Mouse (Mus musculus) embryonic facial prominence, embryonic 14.5 days (tissue): ENCODE data around the gene Eml4. TPM values are rescaled to one million over a fixed set of nuclear protein-coding genes. Genes with fewer than 3 reads are reported as not detected.

ENCODE experiments used
- ATAC-seq: fragments of 200-750 bp; cut with Nextera tagmentation; 2 replicates; pipeline ENCODE4 v1.8.0; 2017; ENCODE audit warnings: low read depth, moderate number of reproducible peaks, moderate TSS enrichment
- DNase-seq: peaks from one replicate; pipeline ENCODE4 v3.0.0-alpha.2; 2015; ENCODE audit warnings: low spot score
- H3K27ac ChIP-seq: fragments of 300-500 bp; sonication (generic); replicated peaks from 2 replicates; pipeline ENCODE4 v1.5.1; 2014; ENCODE audit warnings: low read depth, mild to moderate bottlenecking, low read length, moderate library complexity
- H3K27me3 ChIP-seq: fragments of 300-500 bp; sonication (generic); replicated peaks from 2 replicates; pipeline ENCODE4 v1.6.1; 2014; ENCODE audit warnings: low read length; ENCODE audit not compliant: control insufficient read depth, insufficient read depth
- H3K36me3 ChIP-seq: fragments of 300-500 bp; sonication (generic); 2 replicates; pipeline ENCODE4 v1.6.1; 2014; ENCODE audit warnings: low read length, mixed read lengths; ENCODE audit not compliant: control insufficient read depth, insufficient read depth
- H3K4me1 ChIP-seq: fragments of 300-500 bp; sonication (generic); 2 replicates; pipeline ENCODE4 v1.6.1; 2014; ENCODE audit warnings: antibody characterized with exemption, low read length; ENCODE audit not compliant: control insufficient read depth, insufficient read depth
- H3K4me2 ChIP-seq: fragments of 300-500 bp; sonication (generic); 2 replicates; pipeline ENCODE4 v1.6.1; 2014; ENCODE audit warnings: low read depth, mild to moderate bottlenecking, low read length, moderate library complexity, mixed read lengths
- H3K4me3 ChIP-seq: fragments of 300-500 bp; sonication (generic); 2 replicates; pipeline ENCODE4 v1.5.1; 2014; ENCODE audit warnings: low read depth, mild to moderate bottlenecking, low read length
- H3K9ac ChIP-seq: fragments of 300-500 bp; sonication (generic); 2 replicates; pipeline ENCODE4 v1.6.1; 2014; ENCODE audit warnings: low read depth, mild to moderate bottlenecking, low read length, moderate library complexity, mixed read lengths
- H3K9me3 ChIP-seq: fragments of 300-500 bp; sonication (generic); 2 replicates; pipeline ENCODE4 v1.6.1; 2016; ENCODE audit warnings: low read length; ENCODE audit not compliant: control insufficient read depth
- WGBS: fragments of 180-500 bp; shearing (Covaris S2); extraction: QIAGEN DNeasy Blood & Tissue Kit; methylation state at CpG from one replicate; pipeline ENCODE4 v1.1.7; 2014; 5-methylcytosine and 5-hydroxymethylcytosine counted together
- polyA plus RNA-seq: library from polyadenylated mRNA; unstranded; fragments of >200 nt; fragmentation: Nextera tagmentation; extraction: Ambion mirVana; gene quantifications from 2 replicates; pipeline ENCODE4 v1.2.1, GENCODE M21; 2014

Eml4 gene
- 35.3 and 40.0 TPM in 2 replicates for polyA plus RNA-seq

DNA sequence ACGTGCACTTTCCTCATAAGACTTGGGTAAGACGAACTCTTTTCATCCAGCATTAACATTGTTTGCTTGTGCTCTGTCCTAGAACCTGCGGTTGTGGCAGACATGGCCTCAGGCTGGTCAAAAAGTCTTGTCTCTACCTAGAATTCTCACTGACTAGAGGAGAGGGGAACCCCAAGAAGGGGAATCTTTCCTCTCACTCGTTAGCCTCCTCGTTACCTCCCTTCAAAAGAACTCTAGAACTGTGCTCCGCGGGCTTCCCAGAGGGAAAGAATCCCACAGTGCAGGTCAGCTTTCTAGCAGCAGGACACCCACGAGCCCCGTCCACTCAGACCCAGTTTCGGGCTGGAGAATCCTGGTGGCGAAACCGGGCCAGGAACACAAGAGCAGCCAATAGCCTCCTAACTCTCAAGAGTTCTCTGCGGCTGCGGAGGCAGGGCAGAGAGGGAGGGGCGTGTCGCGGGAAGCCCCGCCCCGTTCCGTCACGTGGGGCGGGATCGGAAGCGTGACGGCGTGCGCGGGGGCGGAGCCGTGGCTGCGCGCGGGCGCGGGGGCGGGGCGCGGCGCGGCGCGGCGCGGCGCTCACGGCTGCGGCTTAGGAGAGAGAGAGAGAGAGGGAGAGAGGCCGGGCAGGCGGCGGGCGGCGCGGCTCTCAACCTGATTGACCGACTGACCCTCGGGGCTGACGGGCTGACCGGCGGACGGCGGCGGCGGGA is at the start of gene Eml4:
Gene Eml4 (plus strand): TSS at position 553 of the 713 bp plus-strand sequence.
- H3K9ac ChIP-seq: peak within 1 kb of the TSS; percentile 97
- H3K4me3 ChIP-seq: peak within 1 kb of the TSS; percentile 90
- H3K36me3 ChIP-seq: no peaks in the 10 kb centered on the region
- H3K4me1 ChIP-seq: peaks cover 20% of the 10 kb centered on the region
- H3K4me2 ChIP-seq: peak within 1 kb of the TSS; percentile 81
- ATAC-seq (peak; percentile 93), DNase-seq (peak; percentile 94)
- no peaks in the 10 kb centered on the region for H3K9me3 ChIP-seq
- H3K27me3 ChIP-seq: no peaks in the 10 kb centered on the region
- H3K27ac ChIP-seq: peak within 1 kb of the TSS; percentile 92
- WGBS: 1% methylated on average over 20 of the region's 62 CpGs

DNA sequence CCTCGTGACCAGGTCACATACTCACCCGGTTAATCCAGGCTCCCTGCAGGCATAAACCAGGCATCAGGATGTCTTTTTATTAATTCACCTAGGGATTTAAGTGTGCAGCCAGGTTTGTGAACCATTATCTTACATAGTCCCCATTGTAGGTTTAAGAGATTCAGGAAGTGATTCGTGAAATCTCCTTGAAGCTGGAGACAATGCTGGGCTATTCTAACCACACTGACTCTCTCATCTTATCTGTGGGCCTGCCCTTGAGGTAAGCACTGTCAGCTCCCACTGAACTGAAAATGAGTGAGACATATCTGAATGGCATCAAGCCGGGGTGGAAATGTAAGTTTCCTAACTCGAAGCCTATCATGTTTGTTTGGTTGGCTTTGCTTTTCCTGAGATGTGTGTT is 49.3 kb upstream of the Eml4 start:
- 77% methylated on average over 5 of the region's 5 CpGs for WGBS
- Histone ChIP-seq H3K4me2 (no peak overlapping the region), H3K4me3 (no peak overlapping the region), H3K36me3 (no peaks in the 10 kb centered on the region), H3K27me3 (no peaks in the 10 kb centered on the region), H3K9me3 (no peaks in the 10 kb centered on the region), H3K9ac (no peak overlapping the region), H3K4me1 (no peaks in the 10 kb centered on the region), H3K27ac (no peak overlapping the region)
- ATAC-seq (no peak), DNase-seq (no peak)

DNA sequence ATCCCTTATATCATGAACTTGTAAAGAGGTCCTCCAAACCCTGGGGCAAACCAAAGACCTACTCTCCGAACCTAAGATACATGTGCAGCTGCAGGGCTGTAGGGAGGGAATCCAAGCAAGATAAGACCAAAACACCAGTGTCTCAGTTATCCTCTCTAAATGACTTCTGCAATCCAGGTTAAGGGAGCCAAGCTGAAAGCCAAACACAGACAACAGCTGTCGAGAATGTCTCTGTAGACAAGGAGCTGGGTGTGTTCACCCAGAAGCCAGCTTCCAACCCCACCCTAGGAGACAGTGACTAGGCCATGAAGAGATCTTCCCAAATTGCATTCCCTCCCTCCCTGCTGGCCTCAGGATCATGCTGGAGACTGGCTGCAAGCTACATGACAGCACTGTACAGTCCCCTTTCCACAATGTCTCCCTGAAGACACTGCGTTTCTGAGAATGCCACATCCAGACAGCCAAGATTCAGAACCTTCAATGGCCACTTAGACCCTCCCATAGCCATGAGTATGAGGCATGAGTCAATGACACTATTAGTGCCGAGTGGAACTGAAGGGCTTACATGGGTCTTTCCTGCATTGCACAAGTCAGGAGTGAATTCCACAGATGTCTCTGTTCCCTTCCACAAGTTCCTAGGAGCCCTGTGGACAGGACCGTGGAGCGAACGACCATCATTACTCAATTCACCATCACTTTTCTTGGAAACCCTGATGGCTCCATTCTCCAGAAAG is 46.5 kb upstream of the Eml4 start:
- H3K9ac ChIP-seq: no peak overlapping the region
- no peak overlapping the region for H3K4me3 ChIP-seq
- DNase-seq (no peak), ATAC-seq (no peak)
- no peaks in the 10 kb centered on the region for H3K36me3 ChIP-seq
- no peaks in the 10 kb centered on the region for H3K4me1 ChIP-seq
- no peak overlapping the region for H3K27ac ChIP-seq
- no peaks in the 10 kb centered on the region for H3K27me3 ChIP-seq
- H3K9me3 ChIP-seq: no peaks in the 10 kb centered on the region
- no peak overlapping the region for H3K4me2 ChIP-seq
- WGBS: 84% methylated on average over 7 of the region's 7 CpGs

DNA sequence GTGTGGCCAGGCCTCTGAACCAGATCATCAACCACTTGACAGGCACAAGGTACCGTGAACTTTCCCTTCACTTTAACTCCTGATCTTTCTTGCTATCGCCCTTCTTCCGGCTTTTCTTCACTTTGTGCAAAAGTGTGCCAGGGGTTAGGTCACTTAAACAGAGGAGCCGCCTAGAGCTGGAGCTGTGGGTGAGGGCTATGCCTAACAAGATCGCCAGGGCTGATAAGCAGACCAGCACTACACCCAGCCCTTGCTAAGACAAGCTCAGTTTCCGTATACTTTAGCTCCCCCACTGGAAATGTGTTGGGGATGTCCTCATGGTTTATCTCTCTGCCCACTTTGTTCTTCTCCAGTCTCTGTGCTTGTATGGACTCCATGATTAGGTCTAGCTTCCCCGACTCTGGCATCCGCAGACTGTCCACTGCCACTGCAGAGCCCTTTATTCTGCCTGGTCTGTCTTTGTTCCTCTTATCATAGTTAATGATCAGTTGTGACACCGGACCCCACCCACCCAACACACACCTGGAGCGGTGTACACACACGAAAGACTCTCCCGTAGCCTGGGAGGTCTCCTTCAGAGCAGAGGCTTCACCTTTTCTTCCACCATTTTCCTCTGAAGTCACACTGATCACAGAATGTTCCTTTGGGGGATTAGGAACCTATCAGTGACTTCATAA is 43.6 kb upstream of the Eml4 start:
- 82% methylated on average over 12 of the region's 12 CpGs for WGBS
- Histone ChIP-seq H3K27me3 (no peaks in the 10 kb centered on the region), H3K4me2 (no peak overlapping the region), H3K27ac (no peak overlapping the region), H3K9me3 (no peaks in the 10 kb centered on the region), H3K4me3 (no peak overlapping the region), H3K9ac (no peak overlapping the region), H3K36me3 (no peaks in the 10 kb centered on the region), H3K4me1 (peaks cover 7% of the 10 kb centered on the region)
- DNase-seq (no peak), ATAC-seq (no peak)

DNA sequence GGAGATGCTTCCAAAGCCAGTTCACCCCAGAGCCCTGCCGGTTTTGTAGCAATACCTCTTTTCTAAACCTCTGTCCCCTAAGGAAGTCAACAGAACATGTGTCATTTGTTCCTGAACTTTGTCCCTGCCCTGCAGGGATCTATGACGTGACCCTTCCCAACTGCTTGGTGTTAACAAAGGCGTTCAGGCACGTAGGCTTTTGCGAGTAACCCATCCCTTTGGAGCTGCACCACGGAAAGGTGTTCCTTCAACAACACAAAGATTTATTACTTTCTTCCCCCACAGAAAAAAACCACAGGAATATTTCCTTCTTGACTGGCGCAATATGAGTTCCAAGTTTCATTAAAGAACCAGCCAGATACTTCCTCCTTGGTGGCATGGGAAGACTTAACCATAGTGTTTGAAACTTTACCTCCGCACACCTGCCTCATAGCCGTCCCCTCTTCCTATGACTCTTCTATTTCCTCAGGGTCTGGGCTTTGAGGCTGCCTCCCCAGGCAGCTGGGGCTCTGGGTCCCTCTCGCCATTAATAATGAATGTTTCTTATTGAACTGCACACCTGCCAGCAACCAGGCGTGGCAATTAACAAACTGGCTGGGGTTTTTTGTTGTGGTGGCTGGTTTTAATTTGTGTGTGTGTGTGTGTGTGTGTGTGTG is 43.0 kb upstream of the Eml4 start:
- WGBS: 59% methylated on average over 11 of the region's 11 CpGs
- Histone ChIP-seq H3K4me1 (peaks cover 14% of the 10 kb centered on the region), H3K4me3 (no peak overlapping the region), H3K36me3 (no peaks in the 10 kb centered on the region), H3K27ac (no peak overlapping the region), H3K9ac (no peak overlapping the region), H3K4me2 (no peak overlapping the region), H3K27me3 (no peaks in the 10 kb centered on the region), H3K9me3 (no peaks in the 10 kb centered on the region)
- peak; percentile 31; the same call in 1 of the 2 replicates for ATAC-seq
- no peak for DNase-seq

DNA sequence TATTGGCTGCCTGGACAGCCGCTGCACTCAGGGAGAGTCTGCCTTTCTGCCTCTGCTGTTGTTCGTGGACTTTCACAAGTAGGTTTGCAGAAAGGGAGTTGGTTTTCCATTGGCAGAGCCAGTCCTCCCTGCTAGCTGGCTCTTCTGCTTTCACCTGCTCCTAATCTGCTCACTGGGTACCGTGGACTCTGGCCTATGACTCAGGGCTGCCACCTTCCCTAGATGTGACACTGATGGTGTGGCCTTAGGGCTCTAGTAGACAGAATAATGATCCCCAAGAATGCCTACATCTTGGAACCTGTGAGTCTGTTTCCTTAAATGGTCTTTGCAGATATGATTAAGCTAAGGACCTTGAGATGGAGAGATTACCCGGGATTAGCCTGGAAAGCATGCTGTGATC is 42.3 kb upstream of the Eml4 start:
- no peak for DNase-seq
- Histone ChIP-seq H3K27me3 (no peaks in the 10 kb centered on the region), H3K36me3 (no peaks in the 10 kb centered on the region), H3K27ac (no peak overlapping the region), H3K4me2 (no peak overlapping the region), H3K4me3 (no peak overlapping the region), H3K9me3 (no peaks in the 10 kb centered on the region), H3K9ac (no peak overlapping the region), H3K4me1 (peaks cover 19% of the 10 kb centered on the region)
- WGBS: 60% methylated on average over 4 of the region's 4 CpGs
- no peak for ATAC-seq

DNA sequence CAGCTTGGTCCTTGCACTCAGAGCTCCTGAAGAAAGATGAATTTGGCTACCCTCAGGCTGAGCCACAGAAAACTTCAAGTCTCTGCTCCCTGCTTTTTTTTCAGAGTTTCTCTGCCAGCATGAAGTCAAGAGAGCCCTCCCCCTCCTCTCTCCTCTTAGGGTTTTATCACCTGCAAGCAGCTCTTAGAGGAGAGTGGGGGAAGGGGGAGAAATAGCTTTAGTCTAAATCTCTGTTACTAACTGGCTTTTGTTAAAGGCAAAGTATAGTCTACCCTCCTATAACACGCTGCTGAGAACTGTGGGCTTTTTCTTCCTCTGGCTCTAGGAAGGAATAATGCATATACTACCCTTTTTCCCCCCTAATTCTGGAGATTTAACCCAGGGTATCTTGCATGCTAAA is 41.5 kb upstream of the Eml4 start:
- Histone ChIP-seq H3K9ac (no peak overlapping the region), H3K4me3 (no peak overlapping the region), H3K27me3 (no peaks in the 10 kb centered on the region), H3K9me3 (no peaks in the 10 kb centered on the region), H3K4me1 (peaks cover 20% of the 10 kb centered on the region), H3K4me2 (no peak overlapping the region), H3K27ac (no peak overlapping the region), H3K36me3 (no peaks in the 10 kb centered on the region)
- ATAC-seq (no peak), DNase-seq (peak; percentile 40)
- WGBS: 24% methylated on average over 1 of the region's 1 CpGs

DNA sequence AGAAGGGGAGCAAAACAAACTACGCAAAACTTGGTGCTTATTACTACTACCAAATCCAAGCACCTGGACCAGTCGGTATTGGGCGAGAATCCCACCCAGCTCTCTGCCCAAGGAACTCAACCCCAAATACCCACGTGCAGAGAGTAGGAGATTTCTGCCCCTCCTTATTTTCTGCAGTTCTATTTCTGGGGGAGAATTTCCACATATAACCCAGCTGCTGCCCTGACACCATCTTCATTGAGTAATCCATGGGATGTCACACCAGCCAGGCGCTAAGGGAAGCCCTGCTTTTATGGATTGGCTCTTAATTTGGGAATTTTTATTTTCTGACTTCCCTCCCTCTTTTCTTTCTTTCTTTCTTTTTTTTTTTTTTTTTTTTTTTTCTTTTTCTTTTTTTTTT is 38.9 kb upstream of the Eml4 start:
- peaks cover 20% of the 10 kb centered on the region for H3K4me1 ChIP-seq
- no peaks in the 10 kb centered on the region for H3K36me3 ChIP-seq
- H3K9ac ChIP-seq: no peak overlapping the region
- ATAC-seq (no peak), DNase-seq (no peak)
- peak overlapping the region; percentile 79; the same call in 1 of the 2 replicates for H3K27ac ChIP-seq
- H3K9me3 ChIP-seq: no peaks in the 10 kb centered on the region
- no peaks in the 10 kb centered on the region for H3K27me3 ChIP-seq
- H3K4me2 ChIP-seq: no peak overlapping the region
- WGBS: 67% methylated on average over 5 of the region's 5 CpGs
- H3K4me3 ChIP-seq: no peak overlapping the region
